12 mouse cellular contexts compared by ENCODE assay signal in the genomic region with DNA sequence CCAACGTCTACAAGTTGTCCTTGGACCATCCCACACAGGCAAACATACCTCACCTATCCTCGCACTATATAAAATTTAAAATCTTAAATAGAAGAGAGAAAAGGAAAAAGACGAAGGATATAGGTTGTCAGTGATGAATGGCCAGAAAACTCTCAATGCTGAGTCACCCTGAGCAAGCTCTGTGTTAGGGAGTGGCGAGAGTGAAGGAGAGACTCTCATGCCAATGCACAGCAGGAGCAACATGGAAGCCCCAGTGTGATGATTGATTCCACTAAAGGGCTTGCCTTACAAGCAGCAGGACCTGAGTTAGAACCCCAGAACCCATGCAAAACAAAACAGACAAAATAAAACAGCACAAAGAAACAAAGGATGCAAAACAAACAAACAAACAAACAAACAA.
"Had no signal": no experiment of that assay in that cellular context is flagged by ENCODE, and none has a peak within 500 bp of the region (broad histone marks: within the 10 kb centered on the region; RNA-seq: fewer than 3 reads in every experiment).

No protein-coding gene starts in this region.

- DNase-seq: liver, embryonic 13.5 days; liver, postnatal 0 days; retina, postnatal 1 day; right cerebral cortex, postnatal 4 days; spleen, adult 18-20 months; thymus, adult 2 months; thymus, postnatal 25 days had no signal

- H3K4me2 ChIP-seq: kidney, embryonic 15.5 days; limb, embryonic 15.5 days; liver, embryonic 13.5 days; lung, embryonic 15.5 days; midbrain, embryonic 12.5 days had no signal

- H3K27ac ChIP-seq: kidney, embryonic 15.5 days; liver, embryonic 13.5 days; lung, embryonic 15.5 days; macrophage; midbrain, embryonic 12.5 days had no signal

- H3K4me3 ChIP-seq: kidney, embryonic 15.5 days; limb, embryonic 15.5 days; liver, embryonic 13.5 days; lung, embryonic 15.5 days; midbrain, embryonic 12.5 days had no signal

- H3K36me3 ChIP-seq: kidney, embryonic 15.5 days; limb, embryonic 15.5 days; liver, embryonic 13.5 days; lung, embryonic 15.5 days; midbrain, embryonic 12.5 days had no signal

- ATAC-seq: liver, postnatal 0 days had no signal

- H3K9me3 ChIP-seq: kidney, embryonic 15.5 days; limb, embryonic 15.5 days; liver, embryonic 13.5 days; lung, embryonic 15.5 days; midbrain, embryonic 12.5 days had no signal

- H3K9ac ChIP-seq: kidney, embryonic 15.5 days; limb, embryonic 15.5 days; liver, embryonic 13.5 days; liver, postnatal 0 days; lung, embryonic 15.5 days; midbrain, embryonic 12.5 days had no signal

- H3K4me1 ChIP-seq: liver, embryonic 13.5 days had no signal

- H3K27me3 ChIP-seq: liver, embryonic 13.5 days; lung, embryonic 15.5 days; midbrain, embryonic 12.5 days had no signal
